Mouse (Mus musculus) stomach, embryonic 14.5 days (tissue): ENCODE results near the gene Zbed5. TPM values are rescaled to one million over a fixed set of nuclear protein-coding genes. Genes with fewer than 3 reads are reported as not detected.

ENCODE experiments used
- ATAC-seq: fragments of 200-750 bp; cut with Nextera tagmentation; 2 replicates; pipeline ENCODE4 v1.8.0; 2017; ENCODE audit warnings: low read depth, moderate TSS enrichment; ENCODE audit not compliant: insufficient number of reproducible peaks, insufficient read depth, low FRiP score
- H3K27ac ChIP-seq: fragments of 300-500 bp; sonication (generic); 2 replicates; pipeline ENCODE4 v1.5.1; 2014; ENCODE audit warnings: mild to moderate bottlenecking, low read length, moderate library complexity, mixed read lengths
- H3K27me3 ChIP-seq: fragments of 300-500 bp; sonication (generic); 2 replicates; pipeline ENCODE4 v1.6.1; 2014; ENCODE audit warnings: low read length, control low read depth, mixed read lengths; ENCODE audit not compliant: control insufficient read depth, insufficient read depth
- H3K36me3 ChIP-seq: fragments of 300-500 bp; sonication (generic); 2 replicates; pipeline ENCODE4 v1.6.1; 2014; ENCODE audit warnings: mild to moderate bottlenecking, control low read depth, low read length, moderate library complexity, mixed read lengths; ENCODE audit not compliant: control insufficient read depth, insufficient read depth
- H3K4me1 ChIP-seq: fragments of 300-500 bp; sonication (generic); 2 replicates; pipeline ENCODE4 v1.6.1; 2014; ENCODE audit warnings: low read length, control low read depth, mixed read lengths; ENCODE audit not compliant: control insufficient read depth, insufficient read depth
- H3K4me2 ChIP-seq: fragments of 300-500 bp; sonication (generic); replicated peaks from 2 replicates; pipeline ENCODE4 v1.6.1; 2014; ENCODE audit warnings: low read depth, low read length, control low read depth
- H3K4me3 ChIP-seq: fragments of 300-500 bp; sonication (generic); 2 replicates; pipeline ENCODE4 v1.5.1; 2014; ENCODE audit warnings: low read depth, low read length, control low read depth
- H3K9ac ChIP-seq: fragments of 300-500 bp; sonication (generic); replicated peaks from 2 replicates; pipeline ENCODE4 v1.6.1; 2014; ENCODE audit warnings: low read depth, mild to moderate bottlenecking, control low read depth, low read length, moderate library complexity, mixed read lengths
- H3K9me3 ChIP-seq: fragments of 300-500 bp; sonication (generic); 2 replicates; pipeline ENCODE4 v1.6.1; 2016; ENCODE audit warnings: low read depth, low read length, control low read depth; ENCODE audit not compliant: control insufficient read depth
- WGBS: fragments of 180-500 bp; shearing (Covaris S2); extraction: QIAGEN DNeasy Blood & Tissue Kit; methylation state at CpG from one replicate; pipeline ENCODE4 v1.1.7; 2014; 5-methylcytosine and 5-hydroxymethylcytosine counted together
- polyA plus RNA-seq: library from polyadenylated mRNA; unstranded; fragments of >200 nt; fragmentation: Nextera tagmentation; extraction: Ambion mirVana; gene quantifications from 2 replicates; pipeline ENCODE4 v1.2.1, GENCODE M21; 2014

Gene Zbed5
- 5.7 and 6.1 TPM in 2 replicates for polyA plus RNA-seq

- Histone ChIP-seq H3K27ac (no peak within 1 kb of the TSS), H3K27me3 (no peaks in the 10 kb centered on the region), H3K9ac (peak within 1 kb of the TSS; percentile 50), H3K9me3 (no peaks in the 10 kb centered on the region), H3K4me1 (0 out of 2 replicates have a peak, but pooled peaks cover 6% of the 10 kb centered on the region), H3K36me3 (no peaks in the 10 kb centered on the region), H3K4me3 (peak within 1 kb of the TSS; percentile 69), H3K4me2 (peak within 1 kb of the TSS; percentile 84)
- WGBS: 2% methylated on average over 44 of the region's 44 CpGs
- peak; percentile 99 for ATAC-seq
Observed at GRCm38 (mm10) chr5:129895198-129896088, at the start of gene Zbed5. Gene Zbed5, plus strand, starts transcription at chr5:129895723.

GRCm38 (mm10) chr5:129846752-129847557 is 48.6 kb upstream of the Zbed5 start, which contains the start of gene Sumf2:
Gene Sumf2, plus strand, starts transcription at chr5:129846986.
- Histone ChIP-seq H3K9ac (peak within 1 kb of the TSS; percentile 57), H3K27me3 (no peaks in the 10 kb centered on the region), H3K9me3 (no peaks in the 10 kb centered on the region), H3K4me3 (peak within 1 kb of the TSS; percentile 66), H3K27ac (peak within 1 kb of the TSS; percentile 59; the same call in 1 of the 2 replicates), H3K36me3 (peaks cover 18% of the 10 kb centered on the region), H3K4me2 (peak within 1 kb of the TSS; percentile 42), H3K4me1 (no peaks in the 10 kb centered on the region)
- ATAC-seq: peak; percentile 99
- WGBS: 9% methylated on average over 22 of the region's 22 CpGs

- Histone ChIP-seq H3K4me3 (peak overlapping the region; percentile 66), H3K27ac (no peak overlapping the region), H3K9me3 (no peaks in the 10 kb centered on the region), H3K4me1 (no peaks in the 10 kb centered on the region), H3K9ac (peak overlapping the region; percentile 57), H3K27me3 (no peaks in the 10 kb centered on the region), H3K36me3 (peaks cover 18% of the 10 kb centered on the region), H3K4me2 (peak overlapping the region; percentile 42)
- no peak for ATAC-seq
- WGBS: 50% methylated on average over 8 of the region's 8 CpGs
Observed at GRCm38 (mm10) chr5:129847558-129847820, 48.0 kb upstream of the Zbed5 start.

- H3K9ac ChIP-seq: no peak overlapping the region
- no peak for ATAC-seq
- H3K4me3 ChIP-seq: no peak overlapping the region
- H3K9me3 ChIP-seq: no peaks in the 10 kb centered on the region
- H3K4me1 ChIP-seq: no peaks in the 10 kb centered on the region
- WGBS: 57% methylated on average over 5 of the region's 5 CpGs
- no peak overlapping the region for H3K4me2 ChIP-seq
- peaks cover 15% of the 10 kb centered on the region for H3K36me3 ChIP-seq
- H3K27me3 ChIP-seq: no peaks in the 10 kb centered on the region
- no peak overlapping the region for H3K27ac ChIP-seq
Observed at GRCm38 (mm10) chr5:129855163-129855562, 40.4 kb upstream of the Zbed5 start.

GRCm38 (mm10) chr5:129856414-129856813 is 39.1 kb upstream of the Zbed5 start:
- Histone ChIP-seq H3K4me3 (no peak overlapping the region), H3K9ac (no peak overlapping the region), H3K36me3 (peaks cover 15% of the 10 kb centered on the region), H3K27ac (no peak overlapping the region), H3K4me1 (no peaks in the 10 kb centered on the region), H3K27me3 (no peaks in the 10 kb centered on the region), H3K9me3 (no peaks in the 10 kb centered on the region), H3K4me2 (no peak overlapping the region)
- WGBS: 85% methylated on average over 5 of the region's 5 CpGs
- ATAC-seq: no peak

- H3K27me3 ChIP-seq: no peaks in the 10 kb centered on the region
- no peak overlapping the region for H3K9ac ChIP-seq
- no peaks in the 10 kb centered on the region for H3K4me1 ChIP-seq
- ATAC-seq: no peak
- no peak overlapping the region for H3K4me2 ChIP-seq
- H3K9me3 ChIP-seq: no peaks in the 10 kb centered on the region
- WGBS: 95% methylated on average over 6 of the region's 6 CpGs
- peaks cover 11% of the 10 kb centered on the region for H3K36me3 ChIP-seq
- H3K4me3 ChIP-seq: no peak overlapping the region
- H3K27ac ChIP-seq: no peak overlapping the region
Observed at GRCm38 (mm10) chr5:129862325-129862724, 33.2 kb upstream of the Zbed5 start.

GRCm38 (mm10) chr5:129864467-129864866 is 31.1 kb upstream of the Zbed5 start:
- Histone ChIP-seq H3K9me3 (no peaks in the 10 kb centered on the region), H3K36me3 (no peaks in the 10 kb centered on the region), H3K9ac (no peak overlapping the region), H3K4me1 (no peaks in the 10 kb centered on the region), H3K4me2 (no peak overlapping the region), H3K4me3 (no peak overlapping the region), H3K27me3 (no peaks in the 10 kb centered on the region), H3K27ac (no peak overlapping the region)
- no peak for ATAC-seq
- WGBS: 14% methylated on average over 18 of the region's 18 CpGs

- Histone ChIP-seq H3K4me1 (no peaks in the 10 kb centered on the region), H3K9ac (no peak overlapping the region), H3K9me3 (no peaks in the 10 kb centered on the region), H3K36me3 (no peaks in the 10 kb centered on the region), H3K4me3 (no peak overlapping the region), H3K4me2 (no peak overlapping the region), H3K27ac (no peak overlapping the region), H3K27me3 (no peaks in the 10 kb centered on the region)
- ATAC-seq: no peak
- 78% methylated on average over 12 of the region's 12 CpGs for WGBS
Observed at GRCm38 (mm10) chr5:129865841-129866240, 29.7 kb upstream of the Zbed5 start.
